In the genomic region with DNA sequence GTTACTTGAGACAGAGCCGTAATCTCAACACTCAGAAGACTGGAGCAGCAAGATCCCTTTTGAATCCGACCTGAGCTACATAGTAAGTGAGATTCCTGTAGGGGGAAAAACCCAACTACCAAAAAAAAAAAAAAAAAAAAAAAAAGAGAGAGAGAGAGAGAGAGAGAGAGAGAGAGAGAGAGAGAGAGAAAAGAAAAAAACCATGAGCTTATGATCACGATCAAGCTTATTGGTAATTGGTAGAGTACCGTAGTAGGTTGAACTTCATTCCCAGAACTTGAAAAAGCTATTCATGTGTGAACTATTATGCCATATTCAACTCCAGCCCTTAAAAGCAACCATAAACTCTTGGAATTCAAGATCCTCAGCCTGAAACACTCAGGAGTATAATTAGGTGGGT, we compare ENCODE assay signal across 9 mouse cellular contexts. TPM values are rescaled to one million over a fixed set of nuclear protein-coding genes. Genes with fewer than 3 reads are reported as not detected.
A peak's percentile ranks its signal among the peaks of the same experiment; 100 is the strongest.
DNase-seq lines count a peak whose midpoint lies in the region; ATAC-seq and TF ChIP-seq lines count a peak whose summit lies in the region.
"Had no signal": no experiment of that assay in that cellular context is flagged by ENCODE, and none has a peak within 500 bp of the region (broad histone marks: within the 10 kb centered on the region; RNA-seq: fewer than 3 reads in every experiment).

No protein-coding gene starts in this region.

- no peaks in the 10 kb centered on the region for H3K9me3 ChIP-seq in embryonic facial prominence, embryonic 10.5 days
- H3K9me3 ChIP-seq in hindbrain, embryonic 15.5 days, result no peaks in the 10 kb centered on the region
- no peaks in the 10 kb centered on the region for H3K9me3 ChIP-seq in midbrain, embryonic 15.5 days

- no peak overlapping the region for H3K9ac ChIP-seq in liver, adult 2 months (ENCODE audit: low read depth, low read length)
- no peak overlapping the region for H3K9ac ChIP-seq in hindbrain, embryonic 15.5 days
- H3K9ac ChIP-seq in midbrain, embryonic 15.5 days, result no peak overlapping the region

- 0 out of 2 replicates have a peak overlapping the region, but pooled peaks have one; percentile 19 for H3K27ac ChIP-seq in liver, adult 2 months (replicated peaks; ENCODE audit: insufficient read depth, low read depth, low read length)
- H3K27ac ChIP-seq in embryonic facial prominence, embryonic 10.5 days (replicated peaks), result no peak overlapping the region
- peak overlapping the region; percentile 72; the same call in 1 of the 2 replicates for H3K27ac ChIP-seq in hindbrain, embryonic 15.5 days (replicated peaks)
- H3K27ac ChIP-seq in midbrain, embryonic 15.5 days, result no peak overlapping the region

- 64% methylated on average over 4 of the region's 4 CpGs for WGBS in liver, adult 2 months
- WGBS in embryonic facial prominence, embryonic 10.5 days, result 65% methylated on average over 4 of the region's 4 CpGs
- 59% methylated on average over 4 of the region's 4 CpGs for WGBS in hindbrain, embryonic 15.5 days
- WGBS in midbrain, embryonic 15.5 days, result 65% methylated on average over 4 of the region's 4 CpGs

- H3K36me3 ChIP-seq in liver, adult 2 months (ENCODE audit: control insufficient read depth, insufficient read depth, low read length), result no peaks in the 10 kb centered on the region
- no peaks in the 10 kb centered on the region for H3K36me3 ChIP-seq in embryonic facial prominence, embryonic 10.5 days (replicated peaks)
- H3K36me3 ChIP-seq in hindbrain, embryonic 15.5 days, result no peaks in the 10 kb centered on the region
- H3K36me3 ChIP-seq in midbrain, embryonic 15.5 days (replicated peaks), result no peaks in the 10 kb centered on the region

- no peak for ATAC-seq in hindbrain, embryonic 15.5 days (ENCODE audit: low FRiP score, low read depth)
- ATAC-seq in midbrain, embryonic 15.5 days (replicated peaks), result no peak
- no peak for ATAC-seq in cerebellum, adult (ENCODE audit: insufficient number of reproducible peaks, low FRiP score, low TSS enrichment)

- no peak for TF ChIP-seq POLR2A in liver, adult 2 months (IDR thresholded peaks at IDR 0.05; ENCODE audit: extremely low read depth, insufficient read depth, low read length)

- no peak for TF ChIP-seq CTCF in liver, adult 2 months (IDR thresholded peaks at IDR 0.05; ENCODE audit: low read depth, low read length)

- no peaks in the 10 kb centered on the region; the same call in 1 of the 2 replicates for H3K79me2 ChIP-seq in liver, adult 2 months (ENCODE audit: control insufficient read depth, insufficient read depth, low read length)

- peak overlapping the region; percentile 64 for H3K4me2 ChIP-seq in hindbrain, embryonic 15.5 days
- H3K4me2 ChIP-seq in midbrain, embryonic 15.5 days, result peak overlapping the region; percentile 62; the same call in 1 of the 2 replicates

- H3K4me3 ChIP-seq in liver, adult 2 months (ENCODE audit: insufficient read depth, low read depth, low read length), result no peak overlapping the region; the same call in 1 of the 2 replicates
- H3K4me3 ChIP-seq in embryonic facial prominence, embryonic 10.5 days, result peak overlapping the region; percentile 64; the same call in 1 of the 2 replicates
- H3K4me3 ChIP-seq in hindbrain, embryonic 15.5 days, result peak overlapping the region; percentile 45; the same call in 1 of the 2 replicates
- 0 out of 2 replicates have a peak overlapping the region, but pooled peaks have one; percentile 39 for H3K4me3 ChIP-seq in midbrain, embryonic 15.5 days

- peaks cover 5% of the 10 kb centered on the region; the same call in 1 of the 2 replicates for H3K4me1 ChIP-seq in liver, adult 2 months (ENCODE audit: control insufficient read depth, insufficient read depth, low read length)
- H3K4me1 ChIP-seq in embryonic facial prominence, embryonic 10.5 days, result peaks cover 72% of the 10 kb centered on the region
- H3K4me1 ChIP-seq in hindbrain, embryonic 15.5 days (replicated peaks), result peaks cover 36% of the 10 kb centered on the region
- peaks cover 15% of the 10 kb centered on the region for H3K4me1 ChIP-seq in midbrain, embryonic 15.5 days

- no peak for DNase-seq in liver, adult 2 months (ENCODE audit: extremely low read depth, low read depth, low spot score)
- no peak for DNase-seq in liver
- DNase-seq in embryonic facial prominence, embryonic 10.5 days (ENCODE audit: low spot score), result no peak
- no peak for DNase-seq in frontal cortex, postnatal 10 days (ENCODE audit: low spot score in 2 of 2)
- DNase-seq in retina, embryonic 14.5 days (ENCODE audit: low spot score), result no peak
- DNase-seq: layer of hippocampus, postnatal 36 days had no signal

- H3K27me3 ChIP-seq in liver, adult 2 months (ENCODE audit: control insufficient read depth, insufficient read depth, low read length), result no peaks in the 10 kb centered on the region
- peaks cover 46% of the 10 kb centered on the region for H3K27me3 ChIP-seq in embryonic facial prominence, embryonic 10.5 days (replicated peaks; ENCODE audit: low read depth, poor library complexity, severe bottlenecking)
- H3K27me3 ChIP-seq in hindbrain, embryonic 15.5 days, result peaks cover 23% of the 10 kb centered on the region; the same call in 1 of the 2 replicates
- peaks cover 18% of the 10 kb centered on the region for H3K27me3 ChIP-seq in midbrain, embryonic 15.5 days (replicated peaks)

RNA-seq across cellular contexts. Expression of a gene that starts 1.3 kb away (rescaled TPM):
- total RNA-seq in liver, adult 2 months (2014; rRNA removed), result 14.0 and 16.1 TPM in 2 replicates
- 13.0 and 13.5 TPM in 2 replicates for polyA plus RNA-seq in liver, adult 2 months (2012; rRNA removed)
- polyA plus RNA-seq in embryonic facial prominence, embryonic 10.5 days (2016; fragmentation: Nextera tagmentation; extraction: Ambion mirVana), result 112 and 145 TPM in 2 replicates
- polyA plus RNA-seq in hindbrain, embryonic 15.5 days (2015; fragmentation: Nextera tagmentation; extraction: Ambion mirVana), result 158 and 189 TPM in 2 replicates
- 123 and 142 TPM in 2 replicates for polyA plus RNA-seq in midbrain, embryonic 15.5 days (2015; fragmentation: Nextera tagmentation; extraction: Ambion mirVana)

RNA-seq across cellular contexts. Expression of a gene that starts 57.0 kb away (rescaled TPM):
- total RNA-seq in liver, adult 2 months (2014; rRNA removed), result 12.3 and 13.0 TPM in 2 replicates
- polyA plus RNA-seq in liver, adult 2 months (2012; rRNA removed), result 1.7 and 2.0 TPM in 2 replicates
- 22.5 and 23.0 TPM in 2 replicates for polyA plus RNA-seq in embryonic facial prominence, embryonic 10.5 days (2016; fragmentation: Nextera tagmentation; extraction: Ambion mirVana)
- polyA plus RNA-seq in hindbrain, embryonic 15.5 days (2015; fragmentation: Nextera tagmentation; extraction: Ambion mirVana), result 8.9 and 9.9 TPM in 2 replicates
- 9.0 and 11.0 TPM in 2 replicates for polyA plus RNA-seq in midbrain, embryonic 15.5 days (2015; fragmentation: Nextera tagmentation; extraction: Ambion mirVana)

Comparison
In these comparisons a context has a peak if more than half of its experiments do, and no peak if none do; other contexts are left out.
1. H3K27ac ChIP-seq: peak in liver, adult 2 months (single experiment) and hindbrain, embryonic 15.5 days (single experiment); none in embryonic facial prominence, embryonic 10.5 days (single experiment) and midbrain, embryonic 15.5 days (single experiment).